Mouse (Mus musculus) cerebellum, adult 2 months (tissue): ENCODE results near the gene Mcoln3.

Source experiments
- CTCF ChIP-seq: fragments of 200-500 bp; IDR thresholded peaks from 2 replicates; pipeline ENCODE4 v1.5.1; 2011; ENCODE audit warnings: low read depth, mild to moderate bottlenecking, control low read depth, low read length, moderate library complexity, borderline replicate concordance; ENCODE audit not compliant: insufficient read depth
- POLR2A ChIP-seq: fragments of 200-500 bp; IDR thresholded peaks from 2 replicates; pipeline ENCODE4 v1.6.1; 2011; ENCODE audit warnings: low read length, control low read depth, borderline replicate concordance; ENCODE audit not compliant: insufficient read depth

- TF ChIP-seq POLR2A = no peak
- no peak for TF ChIP-seq CTCF
Observed at GRCm38 (mm10) chr3:146110916-146111315, 6.3 kb upstream of the Mcoln3 start.
